Mouse (Mus musculus): Measurements from ENCODE around the gene Nkx2-1. TPM values are rescaled to one million over a fixed set of nuclear protein-coding genes. Genes with fewer than 3 reads are reported as not detected.

Nkx2-1 gene
- total RNA-seq, 1 experiment, result not detected

Other genes starting within 250 kb of the Nkx2-1 start
- 21.7 and 22.4 TPM in 2 replicates for gene Mbip, start 191.0 kb downstream of the Nkx2-1 start, total RNA-seq (2012; rRNA removed)
- gene Nkx2-9, start 76.4 kb upstream of the Nkx2-1 start, total RNA-seq (2012; rRNA removed), result 3.3 and 3.8 TPM in 2 replicates
- 0.11 and 0.22 TPM in 2 replicates for gene Pax9, start 154.9 kb upstream of the Nkx2-1 start, total RNA-seq (2012; rRNA removed)

Measured in ES-E14 (cell line).